Mouse (Mus musculus): ENCODE measurements around the gene Pigk.

GRCm38 (mm10) chr3:152815110-152815509 lies 101.2 kb downstream of the Pigk start:
- TF ChIP-seq EP300 (optimal IDR thresholded peaks at IDR 0.05) (no peak), CTCF (IDR thresholded peaks at IDR 0.05; ENCODE audit: low read depth) (no peak)

All from stomach, postnatal 0 days (tissue).